Mouse (Mus musculus) ES-CJ7 (cell line): ENCODE data around the gene Katnal1.
A peak's percentile ranks its signal among the peaks of the same experiment; 100 is the strongest.

ENCODE experiments used
- DNase-seq: peaks from one replicate; pipeline ENCODE4 v3.0.0; 2011; ENCODE audit warnings: low read depth, low spot score

The Katnal1 gene

GRCm38 (mm10) chr5:148954314-148955060, 25.4 kb upstream of the Katnal1 start:
- DNase-seq, result no peak

GRCm38 (mm10) chr5:148953098-148953497, 24.0 kb upstream of the Katnal1 start:
- no peak for DNase-seq

DNA sequence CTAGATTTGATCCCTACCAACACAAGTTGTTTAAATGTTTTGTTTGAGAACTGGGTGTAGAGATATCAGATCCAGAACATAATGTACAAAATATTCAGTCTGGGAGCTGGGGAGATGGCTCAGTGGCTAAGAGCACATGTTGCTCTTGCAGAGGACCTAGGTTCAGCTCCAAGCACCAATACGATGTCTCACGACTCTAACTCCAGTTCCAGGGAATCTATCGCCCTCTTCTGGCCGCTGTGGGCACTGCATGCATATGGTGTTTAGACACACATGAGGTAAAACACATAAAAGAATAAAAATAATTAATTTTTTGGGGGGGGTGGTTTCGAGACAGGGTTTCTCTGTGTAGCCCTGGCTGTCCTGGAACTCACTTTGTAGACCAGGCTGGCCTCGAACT, 23.3 kb upstream of the Katnal1 start:
- DNase-seq, result peak; percentile 82

DNA sequence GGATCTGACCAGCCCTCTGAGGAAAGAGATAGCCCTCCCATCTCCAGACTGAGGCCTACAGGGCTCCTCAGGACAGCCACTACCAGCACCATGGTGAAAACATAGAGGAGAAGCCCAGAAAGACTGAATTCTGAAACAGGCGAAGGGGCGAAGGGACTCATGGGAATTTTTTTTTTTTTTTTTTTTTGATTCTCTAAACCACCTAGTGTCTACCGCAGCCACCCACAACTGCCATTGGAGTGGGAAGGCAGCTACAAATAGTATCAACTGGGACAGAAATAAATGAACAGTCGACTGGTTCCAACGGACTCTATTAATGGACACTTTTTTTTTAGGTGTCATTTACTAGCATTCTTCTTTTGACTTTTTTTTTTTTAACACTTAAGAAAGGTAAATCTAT, 22.2 kb upstream of the Katnal1 start:
- DNase-seq, result no peak

- DNase-seq, result no peak
These were observed 20.9 kb upstream of the Katnal1 start for GRCm38 (mm10) chr5:148950064-148950463.

GRCm38 (mm10) chr5:148948577-148948976, 19.5 kb upstream of the Katnal1 start:
- no peak for DNase-seq

- DNase-seq, result peak; percentile 45
These were observed 18.3 kb upstream of the Katnal1 start for GRCm38 (mm10) chr5:148947412-148947811.

GRCm38 (mm10) chr5:148946787-148947186, 17.7 kb upstream of the Katnal1 start:
- peak; percentile 89 for DNase-seq

- DNase-seq, result no peak
These were observed 16.6 kb upstream of the Katnal1 start for GRCm38 (mm10) chr5:148945735-148946134.

GRCm38 (mm10) chr5:148944024-148944423, 14.9 kb upstream of the Katnal1 start:
- DNase-seq, result no peak

DNA sequence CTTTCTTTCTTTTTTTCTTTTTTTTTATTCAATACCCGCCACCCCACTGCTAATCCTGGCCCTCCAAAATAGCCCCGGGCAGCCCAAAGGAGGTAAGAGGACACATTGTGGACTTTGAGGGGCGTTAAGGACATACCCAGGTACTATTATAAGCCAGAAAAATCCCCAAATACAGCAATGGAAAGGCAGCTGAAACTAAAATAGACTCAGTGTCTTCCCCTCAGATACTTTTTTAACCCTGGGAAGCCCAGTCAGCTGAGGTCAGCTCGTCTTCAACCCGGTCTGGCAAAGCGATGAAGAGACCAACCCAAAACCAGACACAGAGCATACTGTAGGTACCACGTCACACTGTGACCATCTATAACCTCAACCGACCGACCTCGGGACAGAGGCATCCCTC, 14.3 kb upstream of the Katnal1 start:
- no peak for DNase-seq

- DNase-seq, result peak; percentile 79
These were observed 13.8 kb upstream of the Katnal1 start for GRCm38 (mm10) chr5:148942957-148943356.

DNA sequence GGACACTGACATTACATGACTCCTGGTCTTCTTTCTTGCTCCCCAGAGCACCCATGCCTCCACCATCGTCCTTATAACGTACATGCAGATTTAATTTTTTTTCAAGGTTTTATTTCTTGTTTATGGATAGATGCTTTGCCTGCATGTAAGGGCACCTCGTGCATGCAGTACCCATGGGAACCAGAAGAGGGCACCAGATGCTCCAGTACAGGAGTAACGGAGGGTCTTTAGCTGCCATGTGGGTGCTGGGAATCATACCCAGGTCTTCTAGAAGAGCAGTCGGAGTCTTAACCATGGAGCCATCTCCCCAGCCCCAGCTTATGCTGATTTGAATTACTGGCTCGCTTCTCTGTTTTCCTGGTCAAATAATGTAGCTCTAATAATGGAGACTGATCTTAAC, 13.2 kb upstream of the Katnal1 start:
- peak; percentile 80 for DNase-seq

- DNase-seq, result no peak
These were observed 12.7 kb upstream of the Katnal1 start for GRCm38 (mm10) chr5:148941867-148942266.

DNA sequence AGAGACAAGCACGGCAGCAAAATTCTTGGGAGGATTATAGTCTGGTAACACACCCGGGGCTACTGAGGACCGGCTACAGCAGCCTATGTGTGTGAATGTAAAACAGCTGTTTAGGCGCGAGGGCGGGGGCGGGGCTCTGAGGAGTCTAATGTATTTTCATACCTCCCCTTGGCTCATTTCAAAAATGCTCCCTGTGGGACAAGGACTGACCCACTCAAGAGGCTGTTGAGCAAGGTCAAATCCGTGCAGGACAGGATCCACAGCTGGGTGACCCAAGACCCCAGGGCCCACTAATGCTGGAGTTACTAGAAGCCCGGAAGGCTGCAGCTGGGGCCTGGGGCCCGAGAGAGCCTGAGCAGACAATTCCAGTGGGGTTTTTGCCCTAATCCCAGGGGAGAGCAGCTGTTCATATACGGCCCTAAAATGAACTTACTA, 10.8 kb upstream of the Katnal1 start:
- no peak for DNase-seq

DNA sequence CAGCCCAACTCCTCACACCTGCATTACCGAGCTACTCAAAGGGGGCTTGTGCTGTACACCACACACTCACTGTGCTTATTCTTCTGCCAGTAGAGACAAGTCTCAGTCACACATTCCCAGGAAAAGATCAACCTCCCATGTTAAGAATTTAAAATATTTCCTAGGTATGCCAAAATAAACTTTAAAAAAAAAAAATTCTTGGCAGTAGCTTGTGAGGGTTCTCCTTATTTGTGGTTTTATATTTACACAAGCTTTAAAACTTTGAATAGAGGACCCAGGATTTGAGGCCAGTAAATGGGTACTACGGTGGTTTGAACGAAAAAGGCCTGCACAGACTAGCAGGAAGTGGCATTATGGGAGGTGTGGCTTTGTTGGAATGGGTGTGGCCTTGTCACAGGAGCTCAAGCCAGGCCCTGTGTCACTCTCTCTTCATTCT, 7.4 kb upstream of the Katnal1 start:
- no peak for DNase-seq

GRCm38 (mm10) chr5:148935871-148936270, 6.8 kb upstream of the Katnal1 start:
- DNase-seq, result no peak

- peak; percentile 74 for DNase-seq
These were observed 6.1 kb upstream of the Katnal1 start for GRCm38 (mm10) chr5:148935071-148935821.

DNA sequence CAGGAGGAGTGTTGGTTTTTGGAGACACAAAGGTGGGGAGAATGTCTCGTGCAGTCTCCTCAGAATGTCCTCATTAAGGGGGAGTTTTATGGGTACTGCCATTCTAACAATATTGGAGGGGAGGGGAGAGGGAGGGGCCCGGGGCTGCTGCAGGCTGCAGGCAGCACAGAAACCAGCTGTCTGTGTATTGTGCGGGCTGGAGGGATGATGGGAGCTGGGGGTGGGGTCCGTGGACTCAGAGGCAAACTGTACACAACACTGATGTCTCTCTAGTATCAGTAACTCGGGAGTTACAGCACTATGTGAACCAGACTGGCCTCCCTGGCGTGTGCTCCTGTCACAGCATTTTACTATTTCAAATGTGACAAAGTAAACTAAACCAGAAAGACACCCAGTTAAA, 5.3 kb upstream of the Katnal1 start:
- no peak for DNase-seq

DNA sequence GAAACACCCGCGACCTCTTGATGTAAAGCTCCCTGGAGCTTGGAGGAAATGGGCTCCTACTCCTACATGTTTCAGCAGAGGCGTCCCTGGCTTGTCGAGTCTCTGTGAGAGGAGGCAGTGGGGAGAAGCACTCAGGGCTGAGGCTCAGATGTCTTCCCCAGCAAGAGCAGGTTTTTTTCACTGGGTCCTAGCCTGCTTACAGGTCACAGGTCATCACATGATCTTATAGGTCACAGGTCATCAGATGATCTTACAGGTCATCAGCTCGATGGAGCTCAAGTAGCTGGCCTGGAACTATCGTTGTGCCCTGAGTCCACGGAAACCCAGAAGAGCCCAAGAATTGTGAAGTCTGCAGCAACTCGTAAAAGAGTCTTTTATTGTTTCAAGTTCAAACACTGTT, 4.6 kb upstream of the Katnal1 start:
- DNase-seq, result no peak

- no peak for DNase-seq
These were observed 2.2 kb upstream of the Katnal1 start for GRCm38 (mm10) chr5:148931301-148931700.

DNA sequence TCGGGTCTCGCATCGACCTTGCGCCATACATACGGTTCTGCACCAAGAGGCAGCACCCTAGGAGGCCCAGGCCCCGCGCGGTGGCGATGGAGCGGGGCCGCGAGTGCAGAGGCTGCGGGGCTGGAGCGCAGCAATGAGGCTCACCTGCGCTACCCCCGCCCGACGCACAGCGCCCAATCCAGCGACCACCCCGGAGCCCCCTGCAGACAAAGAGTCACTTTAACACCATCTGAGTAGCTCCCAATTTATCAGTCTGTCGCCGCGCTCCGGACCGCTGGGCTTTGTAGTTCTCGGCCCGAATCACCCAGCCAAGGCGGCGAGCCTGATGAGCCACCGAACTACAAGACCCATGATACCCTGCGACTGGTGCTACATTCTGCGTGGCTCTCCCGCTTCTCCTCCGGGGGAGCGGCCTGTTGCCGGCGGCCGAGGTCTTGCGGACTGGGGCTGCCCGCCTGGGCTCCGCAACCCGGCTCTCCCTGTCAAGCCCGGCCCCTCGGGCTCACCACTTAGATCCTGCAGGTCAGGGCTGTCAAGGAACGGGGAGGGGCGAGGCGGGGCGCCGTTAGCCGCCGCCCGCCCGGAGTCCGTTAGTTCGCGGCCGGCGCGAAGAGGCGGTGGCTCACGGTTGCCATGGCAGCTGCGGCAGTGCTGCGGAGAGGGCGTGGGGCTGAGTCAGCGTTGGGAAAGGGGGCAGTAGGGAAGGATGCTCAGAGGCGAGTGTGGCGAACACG, 571 bp downstream of the Katnal1 start:
- peak; percentile 97 for DNase-seq
